Mouse (Mus musculus) limb, embryonic 14.5 days (tissue): ENCODE data around the gene Furin. TPM values are rescaled to one million over a fixed set of nuclear protein-coding genes. Genes with fewer than 3 reads are reported as not detected.

Experiments
- ATAC-seq: fragments of 200-750 bp; cut with Nextera tagmentation; 2 replicates; pipeline ENCODE4 v1.8.0; 2017; ENCODE audit warnings: low read depth, moderate number of reproducible peaks, moderate TSS enrichment; ENCODE audit not compliant: low FRiP score
- DNase-seq: peaks from one replicate; pipeline ENCODE4 v3.0.0-alpha.2; 2015; ENCODE audit warnings: low spot score
- H3K27ac ChIP-seq: fragments of 300-500 bp; sonication (generic); replicated peaks from 2 replicates; pipeline ENCODE4 v1.5.1; 2014; ENCODE audit warnings: low read depth, mild to moderate bottlenecking, low read length, moderate library complexity, mixed read lengths
- H3K27me3 ChIP-seq: fragments of 300-500 bp; sonication (generic); 2 replicates; pipeline ENCODE4 v1.6.1; 2014; ENCODE audit warnings: low read length, mixed read lengths; ENCODE audit not compliant: control insufficient read depth, insufficient read depth
- H3K36me3 ChIP-seq: fragments of 300-500 bp; sonication (generic); 2 replicates; pipeline ENCODE4 v1.6.1; 2014; ENCODE audit warnings: mild to moderate bottlenecking, low read length, moderate library complexity, mixed read lengths; ENCODE audit not compliant: control insufficient read depth, insufficient read depth
- H3K4me1 ChIP-seq: fragments of 300-500 bp; sonication (generic); 2 replicates; pipeline ENCODE4 v1.6.1; 2014; ENCODE audit warnings: antibody characterized with exemption, low read length, mixed read lengths; ENCODE audit not compliant: control insufficient read depth, insufficient read depth
- H3K4me2 ChIP-seq: fragments of 300-500 bp; sonication (generic); replicated peaks from 2 replicates; pipeline ENCODE4 v1.6.1; 2014; ENCODE audit warnings: low read depth, mild to moderate bottlenecking, low read length, moderate library complexity; ENCODE audit not compliant: severe bottlenecking
- H3K4me3 ChIP-seq: fragments of 300-500 bp; sonication (generic); replicated peaks from 2 replicates; pipeline ENCODE4 v1.5.1; 2014; ENCODE audit warnings: low read length
- H3K9ac ChIP-seq: fragments of 300-500 bp; sonication (generic); 2 replicates; pipeline ENCODE4 v1.6.1; 2014; ENCODE audit warnings: mild to moderate bottlenecking, low read depth, low read length, moderate library complexity; ENCODE audit not compliant: severe bottlenecking
- H3K9me3 ChIP-seq: fragments of 300-500 bp; sonication (generic); 2 replicates; pipeline ENCODE4 v1.6.1; 2016; ENCODE audit warnings: low read length; ENCODE audit not compliant: control insufficient read depth
- POLR2A ChIP-seq: fragments of 200-500 bp; IDR thresholded peaks from 2 replicates; pipeline ENCODE4 v1.8.0; 2012; ENCODE audit warnings: inconsistent platforms, mild to moderate bottlenecking, moderate library complexity, borderline replicate concordance; ENCODE audit not compliant: insufficient read depth, insufficient read length; ENCODE audit errors: extremely low read depth
- WGBS: fragments of 180-500 bp; shearing (Covaris S2); extraction: QIAGEN DNeasy Blood & Tissue Kit; methylation state at CpG from one replicate; pipeline ENCODE4 v1.1.7; 2014; 5-methylcytosine and 5-hydroxymethylcytosine counted together
- polyA plus RNA-seq, 2 experiments: library from polyadenylated mRNA; depleted of rRNA in 1 of 2; stranded (reverse) in 1 of 2; unstranded in 1 of 2; fragments of >200 nt; fragmentation: Nextera tagmentation in 1 of 2; extraction: Ambion mirVana in 1 of 2; gene quantifications; 2 replicates each; pipeline versions ENCODE4 v1.2.1 to v1.2.3; 2012 to 2014

Furin gene
- polyA plus RNA-seq, 2 experiments: 17.0 to 40.5 TPM

DNA sequence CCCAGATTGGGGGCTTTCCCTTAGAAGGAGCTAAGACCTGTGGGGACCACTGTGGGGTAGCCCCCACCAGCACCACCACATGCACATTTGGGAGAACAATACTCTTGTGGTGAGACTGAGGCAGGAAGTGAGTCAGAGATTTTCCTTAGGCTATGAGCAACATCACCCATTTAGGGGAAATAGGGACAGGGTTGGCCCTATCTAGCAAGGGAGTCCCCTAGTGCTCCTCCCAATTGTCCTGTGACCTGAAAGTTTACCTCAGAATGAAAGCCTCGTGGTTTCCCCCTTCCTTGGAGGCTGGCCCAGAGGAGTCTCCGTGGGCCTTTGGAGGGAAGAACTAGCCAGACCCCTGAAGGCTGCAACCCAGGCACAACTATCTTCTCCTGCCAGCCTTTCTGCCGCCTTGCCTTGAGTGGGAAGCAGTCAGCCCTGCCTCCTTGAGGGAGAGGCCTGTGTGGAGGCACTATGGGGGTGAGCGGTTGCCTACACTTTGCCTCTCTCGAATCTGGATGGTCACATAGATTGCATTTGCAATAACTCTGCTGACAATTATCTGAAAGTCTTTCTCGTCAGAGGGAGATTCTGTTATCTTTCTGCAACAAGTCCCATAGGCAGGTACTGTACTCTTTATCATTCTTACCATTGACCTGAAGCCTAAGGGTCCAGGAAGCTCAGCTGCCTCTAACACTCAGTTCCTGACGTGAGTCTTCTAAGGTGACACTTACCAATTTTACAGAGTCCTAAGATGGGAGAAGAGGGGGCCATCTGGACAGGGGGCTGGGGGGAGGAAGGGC lies 938 bp downstream of the Furin start:
- Histone ChIP-seq H3K4me1 (peaks cover 21% of the 10 kb centered on the region), H3K9ac (no peak overlapping the region), H3K27me3 (no peaks in the 10 kb centered on the region), H3K9me3 (no peaks in the 10 kb centered on the region), H3K36me3 (no peaks in the 10 kb centered on the region), H3K4me3 (no peak overlapping the region), H3K27ac (no peak overlapping the region), H3K4me2 (no peak overlapping the region)
- ATAC-seq: no peak
- TF ChIP-seq POLR2A: no peak
- 65% methylated on average over 7 of the region's 7 CpGs for WGBS
- DNase-seq: no peak

DNA sequence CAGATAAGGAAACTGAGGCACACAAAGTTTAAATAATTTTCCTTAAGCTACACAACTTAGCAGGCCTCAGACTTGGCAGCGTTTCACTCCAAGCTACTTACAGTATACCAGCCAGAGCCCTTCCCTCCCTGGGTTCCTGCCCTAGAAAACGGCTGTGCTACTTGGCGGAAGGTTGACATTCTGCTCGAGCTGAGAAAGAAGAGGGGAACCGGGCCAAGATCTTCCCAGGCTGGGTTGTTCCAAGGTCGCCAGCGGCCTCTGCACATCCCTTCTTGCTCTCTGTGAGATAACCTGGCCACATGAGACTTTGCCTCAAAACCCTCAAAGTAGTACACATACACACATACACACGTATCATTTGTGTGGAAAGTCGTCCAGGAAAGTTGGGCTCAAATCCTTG lies 1.7 kb downstream of the Furin start:
- DNase-seq (peak; percentile 62), ATAC-seq (no peak)
- H3K27me3 ChIP-seq: no peaks in the 10 kb centered on the region
- H3K4me3 ChIP-seq: peak overlapping the region; percentile 89; the same call in 1 of the 2 replicates
- no peaks in the 10 kb centered on the region for H3K9me3 ChIP-seq
- H3K4me2 ChIP-seq: peak overlapping the region; percentile 87
- no peak overlapping the region for H3K27ac ChIP-seq
- H3K36me3 ChIP-seq: no peaks in the 10 kb centered on the region
- no peak for TF ChIP-seq POLR2A
- peak overlapping the region; percentile 97; the same call in 1 of the 2 replicates for H3K9ac ChIP-seq
- WGBS: 41% methylated on average over 9 of the region's 9 CpGs
- peaks cover 24% of the 10 kb centered on the region for H3K4me1 ChIP-seq

DNA sequence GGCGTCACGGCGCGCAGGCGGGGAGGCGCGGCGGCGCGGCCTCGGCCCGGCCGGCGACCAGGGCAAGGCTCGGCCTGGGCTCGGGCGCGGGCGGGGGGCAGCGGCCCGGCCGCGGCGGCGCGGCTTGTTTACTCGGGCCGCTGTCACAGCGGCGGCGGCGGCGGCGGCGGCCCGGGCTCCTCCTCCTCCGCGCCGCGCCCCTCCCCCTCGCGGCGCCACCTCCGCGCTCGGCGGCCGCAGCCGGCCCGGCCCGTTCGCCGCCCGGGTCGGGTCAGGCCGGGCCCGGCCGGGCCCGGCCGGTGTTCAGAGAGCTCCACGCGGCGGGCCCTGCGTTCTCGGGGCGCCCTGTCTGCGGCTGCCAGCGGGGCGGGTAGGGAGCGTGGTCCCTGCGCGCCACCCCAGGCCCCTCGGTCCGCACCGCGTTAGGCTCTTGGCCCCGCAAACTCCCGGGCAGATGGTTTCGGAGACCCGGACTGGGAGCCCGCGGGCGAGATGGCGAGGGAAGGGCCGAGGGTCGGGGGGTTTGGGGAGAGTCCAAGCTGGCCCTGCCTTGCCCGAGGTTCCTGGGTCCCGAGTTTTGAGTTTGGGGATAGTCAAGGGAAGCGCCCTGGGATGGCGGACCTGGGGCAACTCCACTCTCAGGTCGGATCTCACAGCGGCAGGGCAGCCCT lies 2.5 kb downstream of the Furin start:
- TF ChIP-seq POLR2A: 0 out of 2 replicates have a peak, but pooled peaks have one; percentile 25
- WGBS: under 1% methylated on average over 33 of the region's 92 CpGs
- Histone ChIP-seq H3K4me1 (peaks cover 24% of the 10 kb centered on the region), H3K9ac (peak overlapping the region; percentile 97), H3K27me3 (no peaks in the 10 kb centered on the region), H3K27ac (peak overlapping the region; percentile 93), H3K36me3 (peaks cover 5% of the 10 kb centered on the region; the same call in 1 of the 2 replicates), H3K4me3 (peak overlapping the region; percentile 89), H3K9me3 (no peaks in the 10 kb centered on the region), H3K4me2 (peak overlapping the region; percentile 87)
- DNase-seq (peak; percentile 56), ATAC-seq (peak; percentile 74)

DNA sequence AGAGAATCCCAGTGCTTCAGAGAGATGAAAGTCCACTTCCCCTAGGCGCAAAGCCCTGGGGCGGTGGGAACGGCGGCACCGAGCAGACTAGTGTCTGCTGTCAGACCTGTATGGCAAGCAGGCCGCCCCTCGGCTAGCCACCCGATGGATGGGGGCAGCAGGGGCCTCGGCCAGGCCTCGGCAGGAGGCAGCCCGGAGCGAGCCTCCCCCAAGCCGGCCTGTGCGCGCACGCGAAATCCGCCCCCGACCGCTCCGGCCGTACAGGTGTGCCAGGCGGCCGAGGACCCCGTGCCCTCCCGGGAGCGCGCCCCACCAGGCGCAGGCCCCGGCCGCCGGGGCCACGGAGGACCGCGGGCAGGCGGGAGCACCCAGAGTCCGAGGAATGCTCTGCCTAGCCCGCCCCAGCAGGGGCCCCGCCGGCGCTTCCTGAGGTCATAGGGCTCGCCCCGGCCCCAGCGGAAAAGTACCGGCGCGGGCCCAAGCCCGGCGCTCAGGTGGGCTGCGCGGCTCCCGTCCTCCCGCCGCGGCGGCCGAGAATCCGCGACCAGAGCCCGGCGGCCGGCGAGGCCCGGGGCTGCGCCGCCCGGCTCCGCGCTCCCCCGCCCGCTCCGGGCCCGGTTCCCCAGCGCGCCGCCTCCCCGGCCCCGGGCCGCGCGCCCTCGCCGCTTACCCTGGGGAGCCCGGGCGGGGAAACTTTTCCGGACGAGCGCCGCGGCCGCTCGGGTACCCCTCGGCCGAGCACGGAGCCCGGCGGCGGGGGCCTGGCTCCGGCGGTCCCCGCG lies 3.2 kb downstream of the Furin start:
- Histone ChIP-seq H3K27me3 (no peaks in the 10 kb centered on the region), H3K27ac (peak overlapping the region; percentile 93), H3K9ac (peak overlapping the region; percentile 97), H3K4me2 (peak overlapping the region; percentile 87), H3K4me3 (peak overlapping the region; percentile 89), H3K36me3 (peaks cover 13% of the 10 kb centered on the region; the same call in 1 of the 2 replicates), H3K4me1 (peaks cover 24% of the 10 kb centered on the region), H3K9me3 (no peaks in the 10 kb centered on the region)
- peak; percentile 21 for DNase-seq
- no peak for TF ChIP-seq POLR2A
- peak; percentile 38 for ATAC-seq
- 0% methylated on average over 10 of the region's 102 CpGs for WGBS

DNA sequence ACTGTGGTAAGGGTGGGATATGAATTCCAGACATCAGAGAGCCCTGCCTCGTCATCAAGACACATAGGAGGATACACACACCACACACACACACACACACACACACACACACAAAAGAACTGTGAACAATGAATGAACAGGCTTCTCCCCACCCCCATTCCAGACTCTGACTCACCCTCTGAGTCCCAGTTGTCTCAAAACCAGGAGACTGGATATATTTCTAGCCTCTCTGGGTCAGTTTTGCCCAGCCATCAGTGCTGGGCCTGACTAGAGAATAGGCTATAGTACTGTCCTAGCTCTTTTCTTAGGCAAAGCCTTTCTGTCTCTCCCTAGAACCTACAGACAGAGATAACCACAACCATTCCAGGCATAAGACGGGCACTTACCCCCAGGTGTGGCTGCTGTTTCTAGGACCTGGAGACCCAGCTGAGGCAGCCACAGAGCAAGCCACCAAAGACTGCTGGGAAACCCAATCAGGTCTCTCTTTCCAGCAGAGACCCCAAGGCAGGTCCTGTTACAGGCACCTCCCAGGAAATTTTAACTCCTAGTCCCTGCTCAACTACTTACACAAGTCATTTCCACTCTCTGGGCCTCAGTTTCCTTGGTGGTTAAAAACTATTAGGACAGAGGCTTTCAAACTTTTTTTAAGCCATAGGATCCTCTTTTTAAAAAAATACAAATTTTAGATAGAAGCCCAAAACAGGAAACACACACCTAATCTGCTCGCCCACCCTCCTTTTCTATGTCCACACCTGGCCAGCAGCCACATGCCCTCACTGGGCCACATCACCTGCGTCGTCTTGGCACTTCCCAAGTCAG lies 4.0 kb downstream of the Furin start:
- no peak for DNase-seq

More for the DNA sequence above, 4.0 kb downstream of the Furin start:
- H3K9ac ChIP-seq: peak overlapping the region; percentile 97
- H3K9me3 ChIP-seq: no peaks in the 10 kb centered on the region
- no peak for ATAC-seq
- peak overlapping the region; percentile 87 for H3K4me2 ChIP-seq
- peak overlapping the region; percentile 89 for H3K4me3 ChIP-seq
- WGBS: 13% methylated on average over 5 of the region's 5 CpGs
- H3K27me3 ChIP-seq: no peaks in the 10 kb centered on the region
- no peak for TF ChIP-seq POLR2A
- H3K36me3 ChIP-seq: peaks cover 20% of the 10 kb centered on the region
- H3K27ac ChIP-seq: peak overlapping the region; percentile 93
- peaks cover 24% of the 10 kb centered on the region for H3K4me1 ChIP-seq
